10 mouse cellular contexts compared by ENCODE assay signal in the genomic region with DNA sequence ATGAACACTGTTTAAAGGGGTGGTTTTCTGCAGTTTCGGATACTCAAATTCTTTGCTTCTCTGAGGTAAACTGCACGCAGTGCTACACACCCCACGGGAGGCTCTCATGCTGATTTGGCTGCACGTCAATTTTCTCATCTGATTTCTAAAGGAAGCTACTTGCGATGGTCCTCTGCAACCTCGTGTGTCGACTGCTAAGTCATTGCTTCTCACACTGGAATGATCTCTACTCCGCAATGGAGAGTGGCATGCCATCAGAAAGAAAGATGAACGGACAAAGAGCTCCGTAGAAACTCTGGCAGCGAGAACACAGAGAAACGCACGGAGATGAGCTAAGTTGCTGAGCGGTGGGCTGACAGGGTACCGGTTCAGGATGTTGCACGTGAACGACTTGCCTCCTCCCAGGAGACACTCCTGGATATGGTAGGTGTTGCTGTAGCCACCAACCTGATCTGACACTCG.
DNase-seq lines count a peak whose midpoint lies in the region; ATAC-seq and TF ChIP-seq lines count a peak whose summit lies in the region.
"Had no signal": no experiment of that assay in that cellular context is flagged by ENCODE, and none has a peak within 500 bp of the region (broad histone marks: within the 10 kb centered on the region; RNA-seq: fewer than 3 reads in every experiment).

No protein-coding gene starts in this region.

- TF ChIP-seq CTCF in olfactory bulb, adult 2 months (IDR thresholded peaks at IDR 0.05; ENCODE audit: insufficient read depth, low read depth, low read length) = no peak

- H3K9me3 ChIP-seq in embryonic facial prominence, embryonic 14.5 days (ENCODE audit: control insufficient read depth, low read length) = no peaks in the 10 kb centered on the region; the same call in 1 of the 2 replicates
- no peaks in the 10 kb centered on the region for H3K9me3 ChIP-seq in hindbrain, embryonic 15.5 days
- H3K9me3 ChIP-seq: liver, embryonic 13.5 days had no signal

- H3K9ac ChIP-seq in embryonic facial prominence, embryonic 14.5 days (ENCODE audit: low read depth, low read length) = peak overlapping the region; percentile 27; the same call in 1 of the 2 replicates
- H3K9ac ChIP-seq in hindbrain, embryonic 15.5 days = peak overlapping the region; percentile 6
- H3K9ac ChIP-seq: liver, embryonic 13.5 days had no signal

- DNase-seq in layer of hippocampus, postnatal 14 days (ENCODE audit: low spot score in 2 of 2) = peak; percentile 29 to 43
- DNase-seq in layer of hippocampus, adult 9-10 months (ENCODE audit: low spot score) = no peak
- peak; percentile 52 for DNase-seq in embryonic facial prominence, embryonic 14.5 days (ENCODE audit: low spot score)
- no peak for DNase-seq in adrenal gland, adult 2 months
- DNase-seq in kidney, adult 18-20 months = no peak
- no peak for DNase-seq in adrenal gland, adult (ENCODE audit: inconsistent age in 2 of 2, low spot score in 1 of 2)
- DNase-seq: liver, embryonic 13.5 days had no signal

- 49% methylated on average over 18 of the region's 18 CpGs for WGBS in embryonic facial prominence, embryonic 14.5 days
- WGBS in hindbrain, embryonic 15.5 days = 16% methylated on average over 18 of the region's 18 CpGs
- 11% methylated on average over 18 of the region's 18 CpGs for WGBS in olfactory bulb, adult 2 months

- H3K4me2 ChIP-seq in embryonic facial prominence, embryonic 14.5 days (ENCODE audit: low read depth, low read length) = peak overlapping the region; percentile 43
- peak overlapping the region; percentile 65 for H3K4me2 ChIP-seq in hindbrain, embryonic 15.5 days
- H3K4me2 ChIP-seq: liver, embryonic 13.5 days had no signal

- H3K27ac ChIP-seq in embryonic facial prominence, embryonic 14.5 days (replicated peaks; ENCODE audit: low read depth, low read length) = peak overlapping the region; percentile 52; the same call in 1 of the 2 replicates
- peak overlapping the region; percentile 67 for H3K27ac ChIP-seq in hindbrain, embryonic 15.5 days (replicated peaks)
- H3K27ac ChIP-seq in olfactory bulb, adult 2 months (ENCODE audit: insufficient read depth, low read depth, low read length) = peak overlapping the region; percentile 63
- H3K27ac ChIP-seq: liver, embryonic 13.5 days had no signal

- H3K27me3 ChIP-seq in embryonic facial prominence, embryonic 14.5 days (replicated peaks; ENCODE audit: control insufficient read depth, insufficient read depth, low read length) = no peaks in the 10 kb centered on the region
- no peaks in the 10 kb centered on the region for H3K27me3 ChIP-seq in hindbrain, embryonic 15.5 days
- H3K27me3 ChIP-seq: liver, embryonic 13.5 days; Patski had no signal

- TF ChIP-seq POLR2A in olfactory bulb, adult 2 months (IDR thresholded peaks at IDR 0.05; ENCODE audit: insufficient read depth, low read depth, low read length) = no peak

- peak overlapping the region; percentile 12 for H3K4me3 ChIP-seq in embryonic facial prominence, embryonic 14.5 days (ENCODE audit: low read depth, low read length)
- H3K4me3 ChIP-seq in hindbrain, embryonic 15.5 days = peak overlapping the region; percentile 38
- peak overlapping the region; percentile 56 for H3K4me3 ChIP-seq in olfactory bulb, adult 2 months (ENCODE audit: insufficient read depth, low read depth, low read length)
- H3K4me3 ChIP-seq: liver, embryonic 13.5 days had no signal

- no peaks in the 10 kb centered on the region for H3K36me3 ChIP-seq in embryonic facial prominence, embryonic 14.5 days (ENCODE audit: control insufficient read depth, insufficient read depth, low read length)
- no peaks in the 10 kb centered on the region for H3K36me3 ChIP-seq in hindbrain, embryonic 15.5 days
- H3K36me3 ChIP-seq: liver, embryonic 13.5 days had no signal

- H3K4me1 ChIP-seq in embryonic facial prominence, embryonic 14.5 days (ENCODE audit: control insufficient read depth, insufficient read depth, low read length) = peaks cover 8% of the 10 kb centered on the region; the same call in 1 of the 2 replicates
- H3K4me1 ChIP-seq in hindbrain, embryonic 15.5 days (replicated peaks) = peaks cover 15% of the 10 kb centered on the region
- peaks cover 4% of the 10 kb centered on the region for H3K4me1 ChIP-seq in olfactory bulb, adult 2 months (ENCODE audit: control insufficient read depth, insufficient read depth, low read length)
- H3K4me1 ChIP-seq: liver, embryonic 13.5 days had no signal

- ATAC-seq in embryonic facial prominence, embryonic 14.5 days (ENCODE audit: low read depth) = peak; percentile 44; the same call in 1 of the 2 replicates
- ATAC-seq in hindbrain, embryonic 15.5 days (ENCODE audit: low FRiP score, low read depth) = peak; percentile 69
- ATAC-seq: Patski had no signal

Comparison
In these comparisons a context has a peak if more than half of its experiments do, and no peak if none do; other contexts are left out.
1. DNase-seq: peak in layer of hippocampus, postnatal 14 days (2 of 2) and embryonic facial prominence, embryonic 14.5 days (single experiment); none in layer of hippocampus, adult 9-10 months (single experiment), adrenal gland, adult 2 months (single experiment), kidney, adult 18-20 months (single experiment) and adrenal gland, adult (0 of 2).
2. Peak in every context shown above with its lines, with median percentiles within 50 percentile points of each other: H3K27ac ChIP-seq and H3K4me3 ChIP-seq.